Mouse (Mus musculus) brain, embryonic 14.5 days (tissue): ENCODE results near the gene Cd36.

Experiments
- CTCF ChIP-seq: fragments of 200-500 bp; IDR thresholded peaks from 2 replicates; pipeline ENCODE4 v1.5.1; 2012; ENCODE audit warnings: inconsistent platforms, mild to moderate bottlenecking, moderate library complexity, borderline replicate concordance; ENCODE audit not compliant: insufficient read depth, insufficient read length; ENCODE audit errors: extremely low read depth
- POLR2A ChIP-seq: fragments of 200-500 bp; IDR thresholded peaks from 2 replicates; pipeline ENCODE4 v1.6.1; 2012; ENCODE audit warnings: mild to moderate bottlenecking, inconsistent platforms, borderline replicate concordance; ENCODE audit not compliant: poor library complexity, insufficient read depth, insufficient read length, severe bottlenecking; ENCODE audit errors: extremely low read depth

DNA sequence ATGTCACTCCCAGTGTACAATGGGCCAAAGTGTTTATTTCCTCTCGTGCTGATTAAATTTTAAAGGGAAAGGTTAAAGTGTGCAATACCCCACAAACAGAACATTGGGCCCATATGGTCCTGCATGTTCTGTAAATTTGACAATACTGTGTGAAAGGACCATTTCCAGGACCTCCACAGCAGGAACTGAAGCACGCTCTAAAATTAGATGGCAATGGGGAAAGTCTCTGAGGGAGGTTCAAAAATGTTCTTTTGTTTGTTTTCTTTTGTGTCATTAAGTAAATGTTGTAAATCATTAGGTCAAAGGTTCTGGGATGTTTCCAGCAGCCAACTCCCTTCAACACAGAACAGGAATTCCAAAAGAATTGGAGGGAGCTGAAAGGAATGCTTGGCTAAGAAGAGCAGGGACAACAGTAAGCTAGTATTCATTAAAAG lies 35.5 kb upstream of the Cd36 start:
- TF ChIP-seq CTCF (no peak), POLR2A (no peak)
